Mouse (Mus musculus) kidney, adult 2 months (tissue): ENCODE results near the gene Ranbp3l. TPM values are rescaled to one million over a fixed set of nuclear protein-coding genes. Genes with fewer than 3 reads are reported as not detected.

Experiments
- DNase-seq: peaks from one replicate; pipeline ENCODE4 v3.0.0; 2021
- H3K27ac ChIP-seq: fragments of 200-500 bp; 2 replicates; pipeline ENCODE4 v1.5.1; 2012; ENCODE audit warnings: low read depth, low read length, control low read depth, inconsistent platforms; ENCODE audit not compliant: insufficient read depth
- H3K27me3 ChIP-seq: fragments of 200-500 bp; replicated peaks from 2 replicates; pipeline ENCODE4 v1.6.1; 2012; ENCODE audit warnings: mild to moderate bottlenecking, moderate library complexity, low read length, inconsistent platforms; ENCODE audit not compliant: control insufficient read depth, insufficient read depth
- H3K36me3 ChIP-seq: fragments of 200-500 bp; 2 replicates; pipeline ENCODE4 v1.6.1; 2012; ENCODE audit warnings: mild to moderate bottlenecking, moderate library complexity, low read length, inconsistent platforms; ENCODE audit not compliant: control insufficient read depth, insufficient read depth
- H3K4me1 ChIP-seq: fragments of 200-500 bp; 2 replicates; pipeline ENCODE4 v1.6.1; 2011; ENCODE audit warnings: low read length; ENCODE audit not compliant: control insufficient read depth, insufficient read depth
- H3K4me3 ChIP-seq: fragments of 200-500 bp; 2 replicates; pipeline ENCODE4 v1.5.1; 2011; ENCODE audit warnings: mild to moderate bottlenecking, low read depth, low read length, control low read depth; ENCODE audit not compliant: insufficient read depth
- CTCF ChIP-seq: fragments of 200-500 bp; conservative IDR thresholded peaks from 2 replicates; pipeline ENCODE4 v1.5.1; 2011; ENCODE audit warnings: low read depth, mild to moderate bottlenecking, control low read depth, low read length, moderate library complexity, mixed read lengths; ENCODE audit not compliant: insufficient read depth, insufficient read length
- POLR2A ChIP-seq: fragments of 200-500 bp; IDR thresholded peaks from one replicate; pipeline ENCODE4 v1.6.1; 2011; ENCODE audit warnings: low read depth, low read length, control low read depth
- WGBS: fragments of 180-500 bp; shearing (Covaris S2); methylation state at CpG from one replicate; pipeline ENCODE4 v1.1.7; 2018; 5-methylcytosine and 5-hydroxymethylcytosine counted together
- polyA plus RNA-seq: library from polyadenylated mRNA; depleted of rRNA; stranded (reverse); fragments of >200 nt; gene quantifications from 2 replicates; pipeline ENCODE4 v1.2.3, GENCODE M21; 2012

Ranbp3l gene
- polyA plus RNA-seq, 1 experiment: 26.1 TPM

GRCm38 (mm10) chr15:9078481-9079300 is 110.9 kb downstream of the Ranbp3l start:
- H3K27ac ChIP-seq: peak overlapping the region; percentile 73
- WGBS: 68% methylated on average over 12 of the region's 12 CpGs
- no peaks in the 10 kb centered on the region for H3K36me3 ChIP-seq
- TF ChIP-seq POLR2A (no peak), CTCF (no peak)
- no peaks in the 10 kb centered on the region for H3K27me3 ChIP-seq
- H3K4me3 ChIP-seq: no peak overlapping the region
- no peak for DNase-seq
- peaks cover 16% of the 10 kb centered on the region for H3K4me1 ChIP-seq

GRCm38 (mm10) chr15:9079626-9080025 is 111.9 kb downstream of the Ranbp3l start:
- TF ChIP-seq POLR2A (no peak), CTCF (no peak)
- Histone ChIP-seq H3K36me3 (no peaks in the 10 kb centered on the region), H3K27me3 (no peaks in the 10 kb centered on the region), H3K4me3 (no peak overlapping the region), H3K4me1 (peaks cover 13% of the 10 kb centered on the region), H3K27ac (peak overlapping the region; percentile 89)
- 43% methylated on average over 5 of the region's 5 CpGs for WGBS
- DNase-seq: no peak

GRCm38 (mm10) chr15:9080206-9080605 is 112.5 kb downstream of the Ranbp3l start:
- H3K4me3 ChIP-seq: no peak overlapping the region
- H3K27me3 ChIP-seq: no peaks in the 10 kb centered on the region
- no peak for DNase-seq
- 58% methylated on average over 4 of the region's 4 CpGs for WGBS
- H3K27ac ChIP-seq: no peak overlapping the region
- peaks cover 12% of the 10 kb centered on the region for H3K4me1 ChIP-seq
- H3K36me3 ChIP-seq: no peaks in the 10 kb centered on the region
- TF ChIP-seq POLR2A (no peak), CTCF (no peak)

GRCm38 (mm10) chr15:9081294-9081693 is 113.5 kb downstream of the Ranbp3l start:
- Histone ChIP-seq H3K4me3 (no peak overlapping the region), H3K27me3 (no peaks in the 10 kb centered on the region), H3K4me1 (peaks cover 7% of the 10 kb centered on the region), H3K36me3 (no peaks in the 10 kb centered on the region), H3K27ac (no peak overlapping the region)
- 91% methylated on average over 3 of the region's 3 CpGs for WGBS
- DNase-seq: no peak
- TF ChIP-seq CTCF (no peak), POLR2A (no peak)

GRCm38 (mm10) chr15:9082753-9083152 is 115.0 kb downstream of the Ranbp3l start:
- H3K27ac ChIP-seq: no peak overlapping the region
- peak; percentile 66 for DNase-seq
- no peaks in the 10 kb centered on the region for H3K27me3 ChIP-seq
- H3K36me3 ChIP-seq: no peaks in the 10 kb centered on the region
- whole genome bisulfite sequencing: 59% methylated on average over 9 of the region's 9 CpGs
- peaks cover 7% of the 10 kb centered on the region for H3K4me1 ChIP-seq
- H3K4me3 ChIP-seq: no peak overlapping the region
- TF ChIP-seq CTCF (no peak), POLR2A (no peak)

- no peak for TF ChIP-seq POLR2A
- no peak for TF ChIP-seq CTCF
- WGBS: 75% methylated on average over 11 of the region's 11 CpGs
- no peak overlapping the region for H3K4me3 ChIP-seq
- H3K27me3 ChIP-seq: no peaks in the 10 kb centered on the region
- H3K4me1 ChIP-seq: peaks cover 5% of the 10 kb centered on the region
- peaks cover 1% of the 10 kb centered on the region; the same call in 1 of the 2 replicates for H3K36me3 ChIP-seq
- DNase-seq: no peak
- H3K27ac ChIP-seq: no peak overlapping the region
These were observed 119.1 kb downstream of the Ranbp3l start for GRCm38 (mm10) chr15:9086813-9087212.

GRCm38 (mm10) chr15:9087421-9087820 is 119.7 kb downstream of the Ranbp3l start:
- TF ChIP-seq POLR2A (no peak), CTCF (no peak)
- DNase-seq: no peak
- Histone ChIP-seq H3K4me3 (no peak overlapping the region), H3K27me3 (no peaks in the 10 kb centered on the region), H3K36me3 (peaks cover 1% of the 10 kb centered on the region; the same call in 1 of the 2 replicates), H3K4me1 (peaks cover 5% of the 10 kb centered on the region), H3K27ac (no peak overlapping the region)
- 69% methylated on average over 5 of the region's 5 CpGs for WGBS
